Mouse (Mus musculus) heart, embryonic 16.5 days (tissue): ENCODE measurements around the gene Asic2. TPM values are rescaled to one million over a fixed set of nuclear protein-coding genes. Genes with fewer than 3 reads are reported as not detected.
A peak's percentile ranks its signal among the peaks of the same experiment; 100 is the strongest.

Experiments
- ATAC-seq: fragments of 200-750 bp; cut with Nextera tagmentation; replicated peaks from 2 replicates; pipeline ENCODE4 v1.8.0; 2017; ENCODE audit warnings: moderate number of reproducible peaks; ENCODE audit not compliant: insufficient read depth, low FRiP score; ENCODE audit errors: extremely low read depth
- H3K27ac ChIP-seq: fragments of 300-500 bp; sonication (generic); 2 replicates; pipeline ENCODE4 v1.5.1; 2014; ENCODE audit warnings: mild to moderate bottlenecking, low read length, control low read depth, moderate library complexity
- H3K27me3 ChIP-seq: fragments of 300-500 bp; sonication (generic); 2 replicates; pipeline ENCODE4 v1.6.1; 2014; ENCODE audit warnings: low read length, mixed read lengths; ENCODE audit not compliant: control insufficient read depth, insufficient read depth
- H3K36me3 ChIP-seq: fragments of 300-500 bp; sonication (generic); 2 replicates; pipeline ENCODE4 v1.6.1; 2014; ENCODE audit not compliant: control insufficient read depth, insufficient read depth
- H3K4me1 ChIP-seq: fragments of 300-500 bp; sonication (generic); 2 replicates; pipeline ENCODE4 v1.6.1; 2014; ENCODE audit warnings: low read length, mixed read lengths; ENCODE audit not compliant: control insufficient read depth, insufficient read depth
- H3K4me2 ChIP-seq: fragments of 300-500 bp; sonication (generic); 2 replicates; pipeline ENCODE4 v1.6.1; 2014; ENCODE audit warnings: low read depth, mild to moderate bottlenecking, control low read depth, low read length
- H3K4me3 ChIP-seq: fragments of 300-500 bp; sonication (generic); 2 replicates; pipeline ENCODE4 v1.5.1; 2014; ENCODE audit warnings: mild to moderate bottlenecking, control low read depth, low read length
- H3K9ac ChIP-seq: fragments of 300-500 bp; sonication (generic); 2 replicates; pipeline ENCODE4 v1.6.1; 2014; ENCODE audit warnings: low read length, control low read depth
- H3K9me3 ChIP-seq: fragments of 300-500 bp; sonication (generic); replicated peaks from 2 replicates; pipeline ENCODE4 v1.6.1; 2016; ENCODE audit warnings: low read length; ENCODE audit not compliant: control insufficient read depth
- WGBS: fragments of 180-500 bp; shearing (Covaris S2); extraction: QIAGEN DNeasy Blood & Tissue Kit; methylation state at CpG from one replicate; pipeline ENCODE4 v1.1.7; 2014; 5-methylcytosine and 5-hydroxymethylcytosine counted together
- polyA plus RNA-seq: library from polyadenylated mRNA; unstranded; fragments of >200 nt; fragmentation: Nextera tagmentation; extraction: Ambion mirVana; gene quantifications from 2 replicates; pipeline ENCODE4 v1.2.1, GENCODE M21; 2015

Gene Asic2
- polyA plus RNA-seq, 1 experiment from 2014 or later, result not detected

DNA sequence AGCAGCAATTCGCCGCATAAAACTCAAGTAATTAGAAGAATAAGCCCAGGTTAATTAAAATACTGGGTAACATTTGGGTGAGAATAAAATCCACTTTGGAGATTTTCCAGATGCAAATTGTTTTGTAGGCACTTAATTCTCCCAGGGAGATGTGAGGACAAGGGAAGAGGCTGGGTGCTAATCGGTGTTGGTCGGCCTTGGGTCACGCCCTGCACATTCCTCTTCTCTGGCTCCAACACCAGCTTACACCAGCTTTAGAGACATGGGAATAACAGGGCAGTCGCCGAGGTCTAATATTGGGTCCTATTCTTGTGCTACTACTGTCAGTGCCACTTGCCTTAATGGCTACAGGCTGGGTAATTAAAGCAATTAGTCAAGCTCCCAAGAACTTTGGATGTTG, 783.5 kb downstream of the Asic2 start:
- Histone ChIP-seq H3K4me2 (no peak overlapping the region), H3K4me1 (no peaks in the 10 kb centered on the region), H3K27ac (no peak overlapping the region), H3K36me3 (no peaks in the 10 kb centered on the region), H3K9ac (no peak overlapping the region), H3K27me3 (no peaks in the 10 kb centered on the region), H3K4me3 (no peak overlapping the region), H3K9me3 (no peaks in the 10 kb centered on the region)
- no peak for ATAC-seq
- WGBS, result 61% methylated on average over 7 of the region's 7 CpGs

DNA sequence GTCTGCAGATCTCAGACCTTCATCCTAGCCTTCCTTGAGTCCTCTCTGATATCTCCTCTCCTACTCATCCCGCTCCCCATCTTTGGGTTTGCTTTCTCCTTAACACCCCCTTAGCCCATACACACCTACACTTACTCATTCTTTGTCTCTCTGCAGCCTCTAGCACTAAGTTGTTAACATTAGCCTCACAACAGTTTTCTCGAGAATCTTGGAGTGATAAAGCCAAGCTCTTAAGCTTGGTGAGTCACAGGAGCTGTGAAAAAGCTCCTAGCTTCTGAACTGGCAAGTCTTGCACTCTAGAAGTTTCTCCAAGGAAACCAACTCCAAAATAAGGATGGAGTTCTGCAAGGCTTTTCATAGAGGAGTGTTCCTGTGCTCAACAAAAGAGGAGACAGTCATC, 803.4 kb downstream of the Asic2 start:
- Histone ChIP-seq H3K36me3 (no peaks in the 10 kb centered on the region), H3K4me3 (no peak overlapping the region), H3K4me2 (no peak overlapping the region), H3K4me1 (no peaks in the 10 kb centered on the region), H3K27me3 (no peaks in the 10 kb centered on the region), H3K9me3 (peaks cover 5% of the 10 kb centered on the region), H3K9ac (no peak overlapping the region), H3K27ac (no peak overlapping the region)
- ATAC-seq, result no peak
- 56% methylated on average over 2 of the region's 2 CpGs for WGBS

DNA sequence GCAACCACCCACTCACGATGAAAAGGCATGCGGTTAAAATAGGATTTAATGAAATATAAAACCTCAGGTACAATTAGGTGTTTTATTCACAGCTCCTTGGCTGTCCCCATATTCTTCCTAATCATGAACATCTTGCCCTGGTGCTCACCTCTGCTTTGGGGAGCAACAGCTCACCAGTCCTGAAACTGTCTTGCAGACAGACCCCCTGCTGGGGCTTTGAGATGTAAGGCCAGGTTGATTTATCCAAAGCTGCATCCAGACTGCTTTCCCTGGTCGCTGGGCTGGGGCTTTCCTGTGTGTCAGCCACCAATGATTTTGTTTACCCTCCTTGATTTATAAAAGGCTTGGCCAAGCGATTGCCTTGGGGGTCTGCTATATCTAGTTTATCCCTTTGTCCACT, 805.2 kb downstream of the Asic2 start:
- 62% methylated on average over 4 of the region's 4 CpGs for WGBS
- Histone ChIP-seq H3K4me2 (no peak overlapping the region), H3K4me1 (no peaks in the 10 kb centered on the region), H3K27me3 (no peaks in the 10 kb centered on the region; the same call in 1 of the 2 replicates), H3K36me3 (no peaks in the 10 kb centered on the region), H3K27ac (no peak overlapping the region), H3K9ac (no peak overlapping the region), H3K4me3 (no peak overlapping the region), H3K9me3 (peaks cover 5% of the 10 kb centered on the region)
- ATAC-seq, result no peak

DNA sequence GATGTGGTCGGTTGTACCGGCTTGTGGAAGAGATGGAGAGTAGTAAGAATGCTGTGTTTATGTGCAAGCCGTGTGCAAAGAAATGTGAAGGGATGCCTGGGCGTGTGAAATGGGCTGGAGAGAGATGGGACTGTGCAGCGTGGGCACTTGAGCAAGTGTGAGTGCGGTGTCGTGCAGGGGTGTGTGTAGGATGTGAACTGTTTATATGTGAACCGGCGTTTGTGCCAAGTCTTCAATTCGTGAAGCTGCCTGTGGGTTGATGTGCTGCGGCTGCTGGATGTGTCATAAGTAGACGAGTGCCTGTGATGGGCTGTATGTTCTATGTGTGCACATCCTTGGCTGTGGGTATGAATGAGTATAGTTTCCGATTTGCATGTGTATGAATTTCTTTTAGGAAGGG, 814.4 kb downstream of the Asic2 start:
- ATAC-seq, result no peak
- Histone ChIP-seq H3K27me3 (peaks cover 62% of the 10 kb centered on the region), H3K4me2 (peak overlapping the region; percentile 83), H3K4me1 (peaks cover 13% of the 10 kb centered on the region), H3K36me3 (no peaks in the 10 kb centered on the region), H3K27ac (no peak overlapping the region), H3K4me3 (peak overlapping the region; percentile 56; the same call in 1 of the 2 replicates), H3K9me3 (no peaks in the 10 kb centered on the region; the same call in 1 of the 2 replicates), H3K9ac (no peak overlapping the region)
- 16% methylated on average over 13 of the region's 13 CpGs for WGBS

DNA sequence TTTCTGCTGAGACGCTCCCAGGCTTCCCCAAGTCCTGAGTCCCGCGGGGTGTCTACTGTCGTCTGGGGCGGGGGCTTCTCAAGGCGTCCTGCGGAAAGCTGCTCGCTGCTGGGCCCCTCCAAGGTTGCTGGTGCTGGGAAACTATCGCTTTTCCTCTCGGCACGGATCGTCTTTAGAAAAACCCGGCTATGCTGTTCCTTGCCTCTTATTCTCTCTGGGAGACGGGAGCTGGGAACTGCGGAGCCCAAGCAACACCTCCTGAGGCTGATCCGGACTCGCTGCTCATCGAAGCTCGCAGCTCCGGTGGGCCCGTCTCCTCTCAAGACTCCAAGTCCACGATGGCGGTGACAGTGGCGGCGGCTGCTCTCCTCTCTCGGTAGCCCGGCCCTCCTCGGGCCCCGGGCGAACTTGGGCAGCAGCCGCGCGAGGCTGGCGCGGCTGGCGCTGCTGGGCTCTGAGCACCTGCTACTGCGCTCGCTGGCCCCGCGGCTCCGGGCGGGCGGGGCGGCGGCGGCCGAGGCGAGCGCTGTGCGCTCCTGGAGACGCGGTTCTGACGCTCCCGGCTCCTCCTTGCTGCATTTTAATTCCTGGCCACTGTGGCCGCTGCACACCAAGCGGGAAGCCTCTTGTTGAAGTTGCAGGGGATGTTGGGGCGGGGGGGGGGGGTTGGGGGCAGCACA, 815.0 kb downstream of the Asic2 start:
- Histone ChIP-seq H3K4me3 (peak overlapping the region; percentile 56), H3K4me2 (peak overlapping the region; percentile 83), H3K36me3 (no peaks in the 10 kb centered on the region), H3K4me1 (peaks cover 13% of the 10 kb centered on the region), H3K27ac (no peak overlapping the region), H3K9ac (no peak overlapping the region), H3K9me3 (no peaks in the 10 kb centered on the region; the same call in 1 of the 2 replicates), H3K27me3 (peaks cover 65% of the 10 kb centered on the region)
- 0 out of 2 replicates have a peak, but pooled peaks have one; percentile 28 for ATAC-seq
- WGBS, result under 1% methylated on average over 57 of the region's 57 CpGs

DNA sequence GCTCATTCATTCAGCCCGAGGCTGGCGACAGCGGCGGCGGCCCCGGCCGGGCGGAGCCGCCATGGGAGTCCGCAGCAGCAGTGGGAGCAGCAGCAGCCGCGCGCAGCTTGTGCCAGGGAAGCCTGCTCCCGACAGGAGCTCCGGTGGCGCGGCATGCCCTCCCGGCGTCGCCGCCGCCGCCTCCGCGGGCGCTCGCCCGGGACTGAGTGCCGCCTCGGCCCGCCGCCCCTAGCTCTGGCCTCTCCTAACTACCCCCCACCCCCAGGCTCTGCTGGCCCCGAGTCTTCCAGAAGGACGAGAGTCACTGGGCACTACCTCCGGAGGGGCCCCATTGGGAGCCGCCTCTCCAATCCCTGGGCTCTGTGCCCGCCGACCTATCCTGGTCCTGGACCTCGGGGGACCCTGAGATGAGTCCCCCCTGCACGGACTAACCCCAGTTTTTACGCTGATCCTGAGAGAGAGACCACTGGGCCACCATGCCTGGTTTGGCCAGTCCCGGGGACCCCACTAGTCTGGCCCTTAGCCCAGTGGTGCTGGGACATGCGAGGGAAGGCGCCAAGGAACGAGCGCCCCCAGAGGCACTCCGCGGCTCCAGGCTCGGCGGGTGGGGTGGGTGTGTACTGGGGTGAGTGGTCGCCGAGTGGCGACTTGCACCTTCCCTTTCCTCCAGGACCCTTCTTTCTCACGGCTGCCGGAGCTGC, 815.6 kb downstream of the Asic2 start:
- WGBS, result 2% methylated on average over 41 of the region's 55 CpGs
- ATAC-seq, result 0 out of 2 replicates have a peak, but pooled peaks have one; percentile 14

DNA sequence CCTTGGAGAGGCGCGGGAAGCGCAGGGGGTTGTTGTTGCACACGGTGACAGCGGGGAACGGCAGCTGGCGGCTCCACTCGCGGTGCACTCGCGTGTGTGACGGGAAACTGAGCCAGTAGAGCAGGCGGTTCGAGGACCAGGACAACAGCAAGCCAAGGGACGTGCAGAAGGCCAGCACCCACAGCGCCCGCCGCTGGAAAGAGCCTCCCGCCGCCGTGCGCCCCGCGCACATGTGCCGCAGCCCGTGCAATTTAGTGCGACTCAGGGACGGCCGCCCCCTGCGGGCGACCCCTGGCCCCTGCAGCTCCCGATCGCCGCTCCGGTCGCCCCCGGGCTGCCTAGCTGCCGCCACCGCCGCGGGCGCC, 816.3 kb downstream of the Asic2 start:
- H3K27ac ChIP-seq, result no peak overlapping the region
- H3K4me1 ChIP-seq, result peaks cover 13% of the 10 kb centered on the region
- H3K36me3 ChIP-seq, result no peaks in the 10 kb centered on the region
- H3K27me3 ChIP-seq, result peaks cover 65% of the 10 kb centered on the region
- H3K9ac ChIP-seq, result 0 out of 2 replicates have a peak overlapping the region, but pooled peaks have one; percentile 3
- WGBS, result under 1% methylated on average over 36 of the region's 42 CpGs
- peak; percentile 37; the same call in 1 of the 2 replicates for ATAC-seq
- no peaks in the 10 kb centered on the region for H3K9me3 ChIP-seq
- H3K4me3 ChIP-seq, result peak overlapping the region; percentile 56
- peak overlapping the region; percentile 83 for H3K4me2 ChIP-seq

More for the DNA sequence above, 815.6 kb downstream of the Asic2 start:
- Histone ChIP-seq H3K4me1 (peaks cover 13% of the 10 kb centered on the region), H3K4me3 (peak overlapping the region; percentile 56), H3K36me3 (no peaks in the 10 kb centered on the region), H3K4me2 (peak overlapping the region; percentile 83), H3K9ac (0 out of 2 replicates have a peak overlapping the region, but pooled peaks have one; percentile 3), H3K27ac (no peak overlapping the region), H3K27me3 (peaks cover 65% of the 10 kb centered on the region), H3K9me3 (no peaks in the 10 kb centered on the region)

DNA sequence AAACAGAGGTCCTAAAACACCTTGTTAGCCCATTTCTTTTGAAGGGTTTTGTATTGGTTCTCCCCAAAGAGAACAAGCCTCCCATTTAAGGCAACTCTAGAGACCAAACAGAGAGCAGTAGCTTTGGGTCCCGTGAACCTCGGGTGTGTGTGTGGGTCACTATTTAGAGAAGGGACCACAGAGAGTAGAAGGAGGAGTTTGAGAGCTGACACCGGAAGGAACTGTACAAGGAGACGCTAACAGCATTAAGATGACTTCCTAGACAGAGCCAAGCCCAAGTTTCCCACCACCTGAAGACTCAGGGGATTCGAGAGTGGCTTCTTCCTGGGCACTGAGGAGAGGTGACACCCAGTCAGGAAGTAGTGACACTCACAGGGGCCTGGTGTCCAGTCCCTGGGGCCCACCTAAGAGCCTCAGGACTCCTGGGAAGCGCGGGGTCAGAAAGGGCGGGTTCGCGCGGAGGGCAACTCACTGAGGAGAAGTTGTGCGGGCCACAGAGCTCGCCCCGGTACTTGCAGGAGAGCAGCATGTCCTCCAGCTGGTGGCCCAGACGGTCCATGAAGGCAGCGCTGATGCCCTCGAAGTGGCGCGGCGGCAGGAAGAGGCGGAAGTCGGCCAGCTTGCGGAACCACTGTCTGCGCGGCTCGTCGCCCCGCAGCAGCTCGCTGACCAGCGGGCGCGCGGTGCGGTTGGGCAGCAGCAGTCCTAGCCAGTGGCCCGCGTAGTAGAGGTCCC, 816.8 kb downstream of the Asic2 start:
- H3K27ac ChIP-seq, result no peak overlapping the region
- peaks cover 13% of the 10 kb centered on the region for H3K4me1 ChIP-seq
- H3K9ac ChIP-seq, result no peak overlapping the region
- peak overlapping the region; percentile 56 for H3K4me3 ChIP-seq
- H3K9me3 ChIP-seq, result no peaks in the 10 kb centered on the region
- H3K4me2 ChIP-seq, result peak overlapping the region; percentile 83
- no peaks in the 10 kb centered on the region for H3K36me3 ChIP-seq
- peaks cover 65% of the 10 kb centered on the region for H3K27me3 ChIP-seq
- no peak for ATAC-seq
- WGBS, result 5% methylated on average over 36 of the region's 36 CpGs
